Mouse (Mus musculus): ENCODE measurements around the gene Carnmt1. TPM values are rescaled to one million over a fixed set of nuclear protein-coding genes. Genes with fewer than 3 reads are reported as not detected.

Carnmt1 gene
- total RNA-seq, 2 experiments from 2014 or later: 39.9 to 65.4 TPM

Other genes with a start within 250 kb of the Carnmt1 start
- gene Ostf1, start 38.9 kb upstream of the Carnmt1 start, total RNA-seq (2014; fragmentation: Nextera tagmentation): 38.8 and 45.6 TPM in 2 replicates
- 63.0 and 78.0 TPM in 2 replicates for gene Ostf1, start 38.9 kb upstream of the Carnmt1 start, total RNA-seq (2017)
- 7.0 and 9.5 TPM in 2 replicates for gene Nmrk1, start 38.8 kb upstream of the Carnmt1 start, total RNA-seq (2014; fragmentation: Nextera tagmentation)
- gene Nmrk1, start 38.8 kb upstream of the Carnmt1 start, total RNA-seq (2017): 8.3 and 11.0 TPM in 2 replicates
- 45.4 and 48.0 TPM in 2 replicates for gene D030056L22Rik, start 42.4 kb downstream of the Carnmt1 start, total RNA-seq (2014; fragmentation: Nextera tagmentation)
- 32.3 and 35.8 TPM in 2 replicates for gene D030056L22Rik, start 42.4 kb downstream of the Carnmt1 start, total RNA-seq (2017)
- not detected in 2 replicates for gene Trpm6, start 79.2 kb downstream of the Carnmt1 start, total RNA-seq (2014; fragmentation: Nextera tagmentation)
- gene Trpm6, start 79.2 kb downstream of the Carnmt1 start, total RNA-seq (2017): not detected in 2 replicates

Measured in megakaryocyte-erythroid progenitor cell, adult 5-6 weeks (primary cell).